Mouse (Mus musculus) lung, adult 2 months (tissue): ENCODE measurements around the gene Nfatc2ip.

ENCODE experiments used
- CTCF ChIP-seq: fragments of 200-500 bp; IDR thresholded peaks from 2 replicates; pipeline ENCODE4 v1.5.1; 2011; ENCODE audit warnings: mild to moderate bottlenecking, low read length, control low read depth; ENCODE audit not compliant: insufficient read depth
- POLR2A ChIP-seq: fragments of 200-500 bp; IDR thresholded peaks from 2 replicates; pipeline ENCODE4 v1.6.1; 2011; ENCODE audit warnings: low read depth, mild to moderate bottlenecking, control low read depth, low read length, borderline replicate concordance; ENCODE audit errors: extremely low read depth

- no peak for TF ChIP-seq CTCF
- TF ChIP-seq POLR2A = no peak
Observed at GRCm38 (mm10) chr7:126359049-126359448, 37.5 kb downstream of the Nfatc2ip start.
